Mouse (Mus musculus) spleen, postnatal 10 days (tissue): Measurements from ENCODE around the gene Wdr26.

Source experiments
- DNase-seq, 2 experiments: peaks; one replicate each; pipeline ENCODE4 v3.0.0; 2021 to 2022; ENCODE audit warnings: low spot score in 2 of 2

The Wdr26 gene

GRCm38 (mm10) chr1:181211920-181212633, at the start of gene Wdr26:
TSS of gene Wdr26 (minus strand) at chr1:181212001.
- peak; percentile 84 to 86 for DNase-seq

- peak in 1 of 2 experiments; percentile 74 for DNase-seq
Observed at GRCm38 (mm10) chr1:181260949-181261696, 49.3 kb upstream of the Wdr26 start.

- peak in 1 of 2 experiments; percentile 32 for DNase-seq
Observed at GRCm38 (mm10) chr1:181260422-181260821, 48.6 kb upstream of the Wdr26 start.

- DNase-seq, result no peak
Observed at GRCm38 (mm10) chr1:181259626-181260410, 48.0 kb upstream of the Wdr26 start.

GRCm38 (mm10) chr1:181259056-181259455, 47.3 kb upstream of the Wdr26 start:
- DNase-seq, result no peak

GRCm38 (mm10) chr1:181258616-181259015, 46.8 kb upstream of the Wdr26 start:
- DNase-seq, result no peak

GRCm38 (mm10) chr1:181257585-181258555, 46.1 kb upstream of the Wdr26 start:
- peak; percentile 37 to 67 for DNase-seq

GRCm38 (mm10) chr1:181256689-181257584, 45.1 kb upstream of the Wdr26 start:
- DNase-seq, result peak; percentile 87 to 92

- peak; percentile 74 to 81 for DNase-seq
Observed at GRCm38 (mm10) chr1:181255891-181256688, 44.3 kb upstream of the Wdr26 start.

- DNase-seq, result peak; percentile 45 to 48
Observed at GRCm38 (mm10) chr1:181255450-181255849, 43.6 kb upstream of the Wdr26 start.

GRCm38 (mm10) chr1:181251624-181252023, 39.8 kb upstream of the Wdr26 start:
- no peak for DNase-seq

GRCm38 (mm10) chr1:181250961-181251360, 39.2 kb upstream of the Wdr26 start:
- DNase-seq, result no peak

- DNase-seq, result no peak
Observed at GRCm38 (mm10) chr1:181249537-181249936, 37.7 kb upstream of the Wdr26 start.

GRCm38 (mm10) chr1:181247175-181247574, 35.4 kb upstream of the Wdr26 start:
- DNase-seq, result no peak

GRCm38 (mm10) chr1:181246487-181247138, 34.8 kb upstream of the Wdr26 start:
- no peak for DNase-seq

- peak in 1 of 2 experiments; percentile 78 for DNase-seq
Observed at GRCm38 (mm10) chr1:181245554-181246486, 34.0 kb upstream of the Wdr26 start.

GRCm38 (mm10) chr1:181245067-181245466, 33.3 kb upstream of the Wdr26 start:
- no peak for DNase-seq
